Comparison of ENCODE assay signal across 22 mouse cellular contexts in the genomic region with DNA sequence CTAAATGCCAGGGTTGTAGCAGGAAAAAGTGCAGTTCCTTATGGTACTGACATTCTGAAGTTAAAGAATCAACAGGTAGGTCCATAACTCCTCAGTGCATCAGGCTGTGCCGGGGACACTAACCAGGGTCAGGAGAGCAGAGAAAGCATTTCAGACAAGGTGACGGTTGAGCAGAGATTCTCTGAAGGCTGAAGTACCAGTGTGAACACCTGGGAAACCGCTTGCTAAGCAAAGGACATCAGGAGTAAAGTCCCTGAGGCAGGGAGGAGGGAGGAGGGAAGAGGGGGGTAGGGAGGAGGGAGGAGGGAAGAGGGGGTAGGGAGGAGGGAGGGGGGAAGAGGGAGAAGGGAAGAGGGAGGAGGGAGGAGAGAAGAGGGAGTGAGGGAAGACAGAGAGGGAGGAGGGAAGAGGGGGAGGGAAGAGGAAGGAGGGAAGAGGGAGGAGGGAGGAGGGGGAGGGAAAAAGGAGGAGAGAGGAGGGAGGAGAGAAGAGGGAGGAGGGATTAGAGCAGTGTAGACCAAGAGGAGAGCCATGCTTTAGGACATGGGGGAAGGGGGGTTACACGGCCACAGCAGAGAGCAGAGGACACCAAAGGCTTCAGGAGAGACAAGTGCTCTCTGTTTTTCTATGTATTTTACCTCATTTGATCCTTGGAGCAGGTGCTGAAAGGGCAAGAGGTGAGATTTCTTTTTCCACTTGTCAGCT. TPM values are rescaled to one million over a fixed set of nuclear protein-coding genes. Genes with fewer than 3 reads are reported as not detected.
DNase-seq lines count a peak whose midpoint lies in the region; ATAC-seq lines count a peak whose summit lies in the region.
"Had no signal": no experiment of that assay in that cellular context is flagged by ENCODE, and none has a peak within 500 bp of the region (broad histone marks: within the 10 kb centered on the region; RNA-seq: fewer than 3 reads in every experiment).

No protein-coding gene starts in this region.

- H3K4me2 ChIP-seq in heart, embryonic 15.5 days, result no peak overlapping the region
- H3K4me2 ChIP-seq in limb, embryonic 15.5 days, result no peak overlapping the region
- H3K4me2 ChIP-seq in kidney, embryonic 14.5 days (replicated peaks; ENCODE audit: low read depth, low read length), result no peak overlapping the region
- H3K4me2 ChIP-seq: forebrain, embryonic 12.5 days; liver, embryonic 11.5 days; neural tube, embryonic 13.5 days had no signal

- peaks cover 9% of the 10 kb centered on the region; the same call in 1 of the 2 replicates for H3K27me3 ChIP-seq in heart, embryonic 15.5 days
- H3K27me3 ChIP-seq in limb, embryonic 15.5 days, result no peaks in the 10 kb centered on the region
- peaks cover 18% of the 10 kb centered on the region; the same call in 1 of the 2 replicates for H3K27me3 ChIP-seq in limb, embryonic 10.5 days (ENCODE audit: low read depth, poor library complexity, severe bottlenecking)
- H3K27me3 ChIP-seq in kidney, embryonic 14.5 days (ENCODE audit: control insufficient read depth, insufficient read depth, low read length), result no peaks in the 10 kb centered on the region
- H3K27me3 ChIP-seq: forebrain, embryonic 12.5 days; neural tube, embryonic 13.5 days had no signal

- no peaks in the 10 kb centered on the region for H3K36me3 ChIP-seq in heart, embryonic 15.5 days
- no peaks in the 10 kb centered on the region for H3K36me3 ChIP-seq in limb, embryonic 15.5 days
- no peaks in the 10 kb centered on the region for H3K36me3 ChIP-seq in limb, embryonic 10.5 days
- H3K36me3 ChIP-seq in kidney, embryonic 14.5 days (ENCODE audit: control insufficient read depth, insufficient read depth, low read length), result no peaks in the 10 kb centered on the region
- H3K36me3 ChIP-seq: embryonic facial prominence, embryonic 10.5 days; forebrain, embryonic 12.5 days; neural tube, embryonic 13.5 days had no signal

- no peak for DNase-seq in heart, adult 18-20 months
- no peak for DNase-seq in limb, embryonic 10.5 days (ENCODE audit: low spot score)
- DNase-seq in kidney, postnatal 25 days, result peak; percentile 23 to 61
- DNase-seq in gastrocnemius, postnatal 25 days, result no peak
- DNase-seq: cerebellum, adult 8-10 months; layer of hippocampus, adult 9-11 months; left cerebral cortex, postnatal 4 days; midbrain, embryonic 14.5 days; right cerebral cortex, adult 18-20 months had no signal

- H3K4me1 ChIP-seq in heart, embryonic 15.5 days (replicated peaks), result peaks cover 9% of the 10 kb centered on the region
- H3K4me1 ChIP-seq in limb, embryonic 15.5 days, result peaks cover 27% of the 10 kb centered on the region
- H3K4me1 ChIP-seq in limb, embryonic 10.5 days, result peaks cover 33% of the 10 kb centered on the region
- H3K4me1 ChIP-seq in kidney, embryonic 14.5 days (ENCODE audit: control insufficient read depth, insufficient read depth, low read length), result peaks cover 8% of the 10 kb centered on the region; the same call in 1 of the 2 replicates
- H3K4me1 ChIP-seq: forebrain, embryonic 12.5 days; megakaryocyte, embryonic 14.5 days; neural tube, embryonic 13.5 days had no signal

- no peak overlapping the region for H3K4me3 ChIP-seq in heart, embryonic 15.5 days
- no peak overlapping the region for H3K4me3 ChIP-seq in limb, embryonic 15.5 days
- H3K4me3 ChIP-seq in limb, embryonic 10.5 days, result no peak overlapping the region
- no peak overlapping the region for H3K4me3 ChIP-seq in kidney, embryonic 14.5 days (ENCODE audit: low read length)
- H3K4me3 ChIP-seq: embryonic facial prominence, embryonic 10.5 days; forebrain, embryonic 12.5 days; left cerebral cortex, adult 2 months; megakaryocyte, embryonic 14.5 days; neural tube, embryonic 13.5 days had no signal

- H3K27ac ChIP-seq in heart, embryonic 15.5 days, result peak overlapping the region; percentile 61
- peak overlapping the region; percentile 38; the same call in 1 of the 2 replicates for H3K27ac ChIP-seq in limb, embryonic 15.5 days
- H3K27ac ChIP-seq in limb, embryonic 10.5 days, result no peak overlapping the region
- H3K27ac ChIP-seq in kidney, embryonic 14.5 days (ENCODE audit: low read depth, low read length), result peak overlapping the region; percentile 42; the same call in 1 of the 2 replicates
- H3K27ac ChIP-seq: embryonic facial prominence, embryonic 10.5 days; forebrain, embryonic 12.5 days; left cerebral cortex, adult 2 months; neural tube, embryonic 13.5 days had no signal

- no peak overlapping the region for H3K9ac ChIP-seq in heart, embryonic 15.5 days
- no peak overlapping the region for H3K9ac ChIP-seq in limb, embryonic 15.5 days
- no peak overlapping the region for H3K9ac ChIP-seq in kidney, embryonic 14.5 days (ENCODE audit: low read depth, low read length)
- H3K9ac ChIP-seq: forebrain, embryonic 12.5 days; neural tube, embryonic 13.5 days had no signal

- H3K9me3 ChIP-seq in heart, embryonic 15.5 days (replicated peaks), result no peaks in the 10 kb centered on the region
- no peaks in the 10 kb centered on the region for H3K9me3 ChIP-seq in limb, embryonic 15.5 days
- H3K9me3 ChIP-seq in limb, embryonic 10.5 days (replicated peaks), result no peaks in the 10 kb centered on the region
- H3K9me3 ChIP-seq in kidney, embryonic 14.5 days (ENCODE audit: control insufficient read depth, low read length), result no peaks in the 10 kb centered on the region
- H3K9me3 ChIP-seq: embryonic facial prominence, embryonic 10.5 days; forebrain, embryonic 12.5 days; megakaryocyte, embryonic 14.5 days; neural tube, embryonic 13.5 days had no signal

- 70% methylated on average over 4 of the region's 4 CpGs for WGBS in heart, embryonic 15.5 days
- 65% methylated on average over 4 of the region's 4 CpGs for WGBS in limb, embryonic 15.5 days
- 70% methylated on average over 4 of the region's 4 CpGs for WGBS in limb, embryonic 10.5 days
- WGBS in kidney, embryonic 14.5 days, result 44% methylated on average over 4 of the region's 4 CpGs

- ATAC-seq in heart, embryonic 15.5 days (replicated peaks; ENCODE audit: insufficient number of reproducible peaks, insufficient read depth, low FRiP score, low read depth), result no peak
- ATAC-seq in limb, embryonic 15.5 days (ENCODE audit: insufficient number of reproducible peaks, low FRiP score, low TSS enrichment, low read depth), result no peak
- 0 out of 2 replicates have a peak, but pooled peaks have one; percentile 59 for ATAC-seq in kidney, embryonic 14.5 days (ENCODE audit: low FRiP score, low TSS enrichment)
- ATAC-seq: hindbrain, embryonic 16.5 days; intestine, postnatal 0 days had no signal

RNA-seq across cellular contexts. Expression of a gene that starts 32.2 kb away (rescaled TPM):
- polyA plus RNA-seq in heart, embryonic 15.5 days (2015; fragmentation: Nextera tagmentation; extraction: Ambion mirVana), result 0.03 and 0.22 TPM in 2 replicates
- total RNA-seq in heart, adult 18-20 months (2021), result under 1 TPM; 0.13 to 0.15 TPM
- 0.99 and 1.1 TPM in 2 replicates for polyA plus RNA-seq in limb, embryonic 15.5 days (2015; fragmentation: Nextera tagmentation; extraction: Ambion mirVana)
- polyA plus RNA-seq in limb, embryonic 10.5 days (2016; fragmentation: Nextera tagmentation; extraction: Ambion mirVana), result 0.20 TPM in 2 replicates
- 0.04 and 0.16 TPM in 2 replicates for polyA plus RNA-seq in kidney, embryonic 14.5 days (2014; fragmentation: Nextera tagmentation; extraction: Ambion mirVana)
- total RNA-seq in gastrocnemius, postnatal 25 days (2021), result under 1 TPM; 0.05 TPM
- total RNA-seq: common myeloid progenitor, adult 5-6 weeks had no signal
- polyA plus RNA-seq: intestine, postnatal 0 days; liver, embryonic 11.5 days; small intestine, adult 2 months had no signal

RNA-seq across cellular contexts. Expression of a gene that starts 54.4 kb away (rescaled TPM):
- polyA plus RNA-seq in heart, embryonic 15.5 days (2015; fragmentation: Nextera tagmentation; extraction: Ambion mirVana), result 1,914 and 2,149 TPM in 2 replicates
- total RNA-seq in heart, adult 18-20 months (2021), result 100 to 1,000 TPM; 264 to 308 TPM
- 3,190 and 4,050 TPM in 2 replicates for polyA plus RNA-seq in limb, embryonic 15.5 days (2015; fragmentation: Nextera tagmentation; extraction: Ambion mirVana)
- 183 and 211 TPM in 2 replicates for polyA plus RNA-seq in limb, embryonic 10.5 days (2016; fragmentation: Nextera tagmentation; extraction: Ambion mirVana)
- polyA plus RNA-seq in kidney, embryonic 14.5 days (2014; fragmentation: Nextera tagmentation; extraction: Ambion mirVana), result 817 and 919 TPM in 2 replicates
- total RNA-seq in gastrocnemius, postnatal 25 days (2021), result 1,000 to 10,000 TPM in 1 of 2 experiments, 100 to 1,000 TPM in 1; 811 to 1,001 TPM
- total RNA-seq: common myeloid progenitor, adult 5-6 weeks had no signal

Comparison
In these comparisons a context has a peak if more than half of its experiments do, and no peak if none do; other contexts are left out.
1. DNase-seq: peak in kidney, postnatal 25 days (2 of 2); none in heart, adult 18-20 months (0 of 2), limb, embryonic 10.5 days (single experiment) and gastrocnemius, postnatal 25 days (single experiment).